Mouse (Mus musculus) E14TG2a.4 (cell line): ENCODE results near the gene Ppp1r14d.

ENCODE experiments used
- H3K27me3 ChIP-seq: 2 replicates; pipeline ENCODE4 v1.6.1; 2014; ENCODE audit warnings: low read length, control low read depth; ENCODE audit not compliant: insufficient read depth
- H3K36me3 ChIP-seq: 2 replicates; pipeline ENCODE4 v1.6.1; 2014; ENCODE audit warnings: low read length, control low read depth; ENCODE audit not compliant: insufficient read depth
- H3K4me1 ChIP-seq: replicated peaks from 2 replicates; pipeline ENCODE4 v1.6.1; 2014; ENCODE audit warnings: low read depth, low read length, control low read depth
- H3K4me3 ChIP-seq: replicated peaks from 2 replicates; pipeline ENCODE4 v1.5.1; 2014; ENCODE audit warnings: mild to moderate bottlenecking, low read length
- H3K9me3 ChIP-seq: 2 replicates; pipeline ENCODE4 v1.6.1; 2014; ENCODE audit warnings: low read length, control low read depth
- CTCF ChIP-seq: conservative IDR thresholded peaks from 2 replicates; pipeline ENCODE4 v1.5.1; 2014; ENCODE audit warnings: low read length
- NANOG ChIP-seq: IDR thresholded peaks from 2 replicates; pipeline ENCODE4 v1.6.1; 2014; ENCODE audit warnings: borderline replicate concordance, low read length, mixed read lengths
- POU5F1 ChIP-seq: IDR thresholded peaks from 2 replicates; pipeline ENCODE4 v1.6.1; 2014; ENCODE audit warnings: low read length, borderline replicate concordance

Ppp1r14d gene

DNA sequence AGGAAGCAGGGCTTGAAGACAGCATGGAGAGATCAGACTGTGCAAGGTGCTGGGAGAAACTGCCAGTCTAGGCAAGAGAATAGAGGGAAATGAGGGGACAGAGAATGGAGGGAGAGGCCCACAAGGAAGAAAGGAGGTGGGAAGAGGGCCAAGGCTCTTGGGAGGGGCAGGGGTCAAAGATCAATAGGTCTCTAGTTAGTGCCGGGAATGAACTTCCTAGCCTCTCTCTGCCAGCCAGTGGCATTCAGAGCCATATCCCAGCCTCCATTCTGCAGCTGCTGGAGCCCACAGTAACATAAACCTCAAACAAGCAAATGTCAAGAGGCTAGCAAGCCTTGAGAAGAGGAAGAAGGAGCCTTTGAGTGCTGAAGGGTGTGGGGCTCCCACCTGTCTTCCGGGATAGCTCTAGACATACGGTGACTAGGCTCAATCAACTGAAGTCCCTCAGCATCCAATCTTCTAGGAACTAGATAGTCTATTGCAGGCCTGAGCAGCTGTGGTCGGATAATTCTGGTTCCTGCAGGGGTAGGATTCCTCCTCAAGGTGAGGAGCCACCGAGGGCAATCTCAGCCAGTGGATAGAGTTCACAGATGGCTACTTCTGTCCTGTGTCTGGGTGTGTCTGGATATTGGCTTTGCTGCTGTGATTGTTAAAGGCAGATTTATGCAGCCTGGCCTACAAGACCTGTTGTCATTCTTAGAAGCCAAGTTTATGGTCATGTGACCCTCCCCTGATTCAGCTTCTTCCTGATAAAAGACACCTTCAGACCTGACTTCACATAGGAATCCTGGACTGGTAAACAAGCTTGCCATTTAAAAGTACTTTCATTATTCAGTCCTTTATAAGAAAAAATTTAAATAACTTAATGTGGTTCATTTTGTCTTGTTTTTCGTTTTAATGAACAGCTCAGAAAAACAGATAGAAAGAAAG, at the start of gene Ppp1r14d:
Gene Ppp1r14d (minus strand): TSS at position 132 of the 930 bp plus-strand sequence.
- H3K9me3 ChIP-seq = no peaks in the 10 kb centered on the region
- H3K27me3 ChIP-seq = no peaks in the 10 kb centered on the region
- TF ChIP-seq NANOG (no peak), CTCF (no peak), POU5F1 (no peak)
- peaks cover 4% of the 10 kb centered on the region for H3K36me3 ChIP-seq
- peak within 1 kb of the TSS; percentile 48 for H3K4me3 ChIP-seq
- peaks cover 42% of the 10 kb centered on the region for H3K4me1 ChIP-seq

DNA sequence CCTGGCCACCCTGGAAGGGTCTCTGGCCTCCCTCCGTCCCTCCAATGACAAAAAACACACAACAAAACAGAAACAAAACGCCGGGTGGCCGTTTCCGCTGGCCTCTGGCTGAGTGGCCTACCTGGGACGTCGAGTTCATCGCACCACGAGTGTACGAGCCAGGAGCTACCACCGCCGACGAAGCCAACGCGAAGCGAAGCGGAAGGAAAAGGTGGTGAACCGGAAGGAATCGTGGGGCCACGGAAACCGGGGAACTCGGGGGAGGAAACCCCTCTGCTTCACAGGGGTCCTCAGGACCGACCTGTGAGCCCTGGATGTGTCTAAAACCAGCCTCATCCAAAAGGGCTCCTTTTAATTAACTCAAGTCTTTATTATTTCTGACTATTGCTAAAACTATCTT, 48.1 kb upstream of the Ppp1r14d start:
- no peak for TF ChIP-seq CTCF
- no peak for TF ChIP-seq NANOG
- no peak for TF ChIP-seq POU5F1
- no peaks in the 10 kb centered on the region for H3K9me3 ChIP-seq
- H3K4me1 ChIP-seq = peaks cover 20% of the 10 kb centered on the region; the same call in 1 of the 2 replicates
- 0 out of 2 replicates have a peak overlapping the region, but pooled peaks have one; percentile 26 for H3K4me3 ChIP-seq
- no peaks in the 10 kb centered on the region for H3K27me3 ChIP-seq
- no peaks in the 10 kb centered on the region for H3K36me3 ChIP-seq

DNA sequence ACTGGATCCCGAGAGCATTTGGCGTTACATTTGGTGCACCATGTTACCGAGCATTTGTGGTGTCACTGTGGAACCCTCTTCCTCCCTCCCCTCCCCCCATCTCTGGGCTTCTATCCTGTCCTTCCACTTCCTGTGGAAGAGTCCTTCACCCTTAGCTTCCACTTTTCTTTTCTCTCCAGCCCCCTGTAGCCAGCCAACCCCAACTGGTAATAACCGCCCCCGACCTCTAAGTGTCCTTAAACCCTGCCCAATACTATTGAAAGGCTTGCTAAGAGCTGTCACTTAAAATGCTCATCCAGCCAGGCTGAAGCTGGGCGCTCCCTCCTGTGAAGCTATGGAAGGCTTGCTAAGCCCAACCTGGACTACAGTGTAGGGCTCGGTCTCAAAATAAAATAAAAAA, 47.2 kb upstream of the Ppp1r14d start:
- no peaks in the 10 kb centered on the region for H3K27me3 ChIP-seq
- H3K36me3 ChIP-seq = no peaks in the 10 kb centered on the region
- H3K4me3 ChIP-seq = 0 out of 2 replicates have a peak overlapping the region, but pooled peaks have one; percentile 26
- H3K4me1 ChIP-seq = peaks cover 20% of the 10 kb centered on the region; the same call in 1 of the 2 replicates
- TF ChIP-seq NANOG (no peak), POU5F1 (no peak), CTCF (no peak)
- no peaks in the 10 kb centered on the region for H3K9me3 ChIP-seq

GRCm38 (mm10) chr2:119274126-119274525, 44.4 kb upstream of the Ppp1r14d start:
- Histone ChIP-seq H3K4me3 (no peak overlapping the region), H3K27me3 (peaks cover 17% of the 10 kb centered on the region), H3K4me1 (peaks cover 35% of the 10 kb centered on the region), H3K36me3 (no peaks in the 10 kb centered on the region), H3K9me3 (no peaks in the 10 kb centered on the region)
- TF ChIP-seq POU5F1 (no peak), NANOG (no peak), CTCF (no peak)

- peaks cover 34% of the 10 kb centered on the region for H3K27me3 ChIP-seq
- peak within 1 kb of the TSS; percentile 89 for H3K4me3 ChIP-seq
- H3K36me3 ChIP-seq = no peaks in the 10 kb centered on the region
- peaks cover 20% of the 10 kb centered on the region for H3K4me1 ChIP-seq
- no peak for TF ChIP-seq NANOG
- no peak for TF ChIP-seq POU5F1
- TF ChIP-seq CTCF = peak; percentile 34
- H3K9me3 ChIP-seq = no peaks in the 10 kb centered on the region
These were observed 41.1 kb upstream of the Ppp1r14d start, which contains the start of gene Rhov for GRCm38 (mm10) chr2:119270643-119271331. Gene Rhov (minus strand): TSS chr2:119271272.

DNA sequence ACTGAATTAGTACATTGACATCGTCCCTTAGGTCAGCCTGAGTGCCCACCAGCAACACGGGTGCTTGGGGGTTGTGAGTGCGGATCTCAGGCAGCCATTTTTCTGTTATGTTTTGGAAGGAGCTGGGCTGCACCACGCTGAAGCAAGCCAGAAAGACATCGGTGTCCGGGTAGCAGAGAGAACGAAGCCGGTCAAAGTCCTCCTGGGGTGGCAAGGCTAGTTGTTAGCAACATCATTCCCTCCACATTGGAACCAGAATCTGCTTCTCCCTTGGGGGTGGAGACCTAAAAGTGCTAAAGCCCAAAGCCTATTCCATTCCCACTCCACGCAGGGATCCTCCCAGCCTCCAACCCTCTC, 40.6 kb upstream of the Ppp1r14d start:
- no peaks in the 10 kb centered on the region for H3K9me3 ChIP-seq
- H3K36me3 ChIP-seq = no peaks in the 10 kb centered on the region
- H3K27me3 ChIP-seq = peaks cover 34% of the 10 kb centered on the region
- TF ChIP-seq CTCF (no peak), NANOG (no peak), POU5F1 (no peak)
- H3K4me1 ChIP-seq = peaks cover 20% of the 10 kb centered on the region
- H3K4me3 ChIP-seq = peak overlapping the region; percentile 89

- Histone ChIP-seq H3K9me3 (no peaks in the 10 kb centered on the region), H3K4me3 (no peak overlapping the region), H3K36me3 (no peaks in the 10 kb centered on the region), H3K27me3 (peaks cover 27% of the 10 kb centered on the region), H3K4me1 (peaks cover 11% of the 10 kb centered on the region)
- TF ChIP-seq NANOG (no peak), CTCF (no peak), POU5F1 (no peak)
These were observed 34.1 kb upstream of the Ppp1r14d start for GRCm38 (mm10) chr2:119263813-119264212.

DNA sequence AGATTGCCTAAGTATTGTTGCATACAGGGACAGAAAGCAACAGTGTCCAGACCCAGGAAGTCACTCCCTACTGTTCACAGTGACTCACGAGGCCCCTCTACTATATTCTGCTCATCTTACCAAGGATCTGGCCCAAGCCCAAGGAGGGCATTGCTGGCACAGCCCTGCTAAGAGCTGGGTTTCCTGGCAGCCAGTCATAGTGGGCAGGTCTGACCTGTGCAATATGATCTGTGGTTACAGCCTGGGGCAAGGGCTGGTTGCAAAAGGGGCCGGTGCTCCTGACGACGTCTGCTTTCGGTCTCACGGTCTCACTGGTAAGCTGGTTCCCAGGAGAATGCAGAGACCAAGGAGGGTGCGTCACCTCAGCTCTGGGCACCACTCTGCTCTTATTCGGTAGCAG, 33.3 kb upstream of the Ppp1r14d start:
- no peak for TF ChIP-seq NANOG
- no peak for TF ChIP-seq POU5F1
- no peak for TF ChIP-seq CTCF
- Histone ChIP-seq H3K36me3 (no peaks in the 10 kb centered on the region), H3K9me3 (no peaks in the 10 kb centered on the region), H3K4me3 (no peak overlapping the region), H3K27me3 (peaks cover 20% of the 10 kb centered on the region), H3K4me1 (peaks cover 9% of the 10 kb centered on the region)
